Mouse (Mus musculus): ENCODE data around the gene Smyd1. TPM values are rescaled to one million over a fixed set of nuclear protein-coding genes. Genes with fewer than 3 reads are reported as not detected.

Smyd1 gene
- polyA plus RNA-seq (2012; rRNA removed): 0.42 and 1.0 TPM in 2 replicates

DNA sequence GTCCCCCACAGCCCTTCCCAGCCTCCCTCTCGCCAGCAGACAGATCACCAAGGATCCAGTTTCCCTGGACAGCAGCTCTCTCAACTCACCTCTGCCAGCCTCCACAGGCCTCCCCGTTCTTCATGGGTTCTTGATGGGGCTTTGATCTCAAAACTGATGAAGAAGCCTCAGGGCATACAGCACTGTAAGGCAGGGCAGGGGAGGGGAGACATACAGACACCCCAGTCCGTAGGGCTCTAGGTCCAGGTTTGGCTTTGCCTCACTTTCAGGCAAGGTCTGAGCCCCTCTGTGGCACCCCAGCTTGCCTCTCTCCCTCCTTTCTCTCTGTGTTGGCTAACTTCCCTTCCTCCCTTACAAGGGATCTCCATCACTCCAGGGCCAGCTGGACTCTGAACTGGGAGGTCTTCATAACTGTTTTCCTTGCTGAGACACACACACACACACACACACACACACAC lies at the start of gene Smyd1:
Smyd1 (minus strand) TSS at position 408 of the 458 bp plus-strand sequence.

DNA sequence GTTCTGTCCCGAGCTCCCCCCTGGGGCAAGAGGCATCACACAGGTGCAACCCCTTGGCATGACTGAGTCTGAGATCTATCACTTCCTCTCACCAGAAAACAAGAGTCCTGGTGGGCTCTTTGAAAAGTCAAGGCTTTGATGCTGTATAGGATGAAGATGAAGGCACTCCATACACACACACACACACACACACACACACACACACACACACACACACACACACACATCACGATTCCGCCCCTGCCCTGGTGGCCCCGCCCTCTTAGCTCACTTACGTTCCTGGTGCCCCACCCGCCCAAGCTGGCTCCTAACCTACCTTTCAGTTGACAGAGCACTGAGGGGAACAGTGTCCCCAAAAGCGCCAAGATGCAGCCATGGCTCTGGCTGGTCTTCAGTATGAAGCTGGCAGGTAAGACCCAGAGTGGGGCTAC lies 473 bp upstream of the Smyd1 start, which contains the start of gene Cd8b1:
Cd8b1 (plus strand) TSS at position 298 of the 431 bp plus-strand sequence.

DNA sequence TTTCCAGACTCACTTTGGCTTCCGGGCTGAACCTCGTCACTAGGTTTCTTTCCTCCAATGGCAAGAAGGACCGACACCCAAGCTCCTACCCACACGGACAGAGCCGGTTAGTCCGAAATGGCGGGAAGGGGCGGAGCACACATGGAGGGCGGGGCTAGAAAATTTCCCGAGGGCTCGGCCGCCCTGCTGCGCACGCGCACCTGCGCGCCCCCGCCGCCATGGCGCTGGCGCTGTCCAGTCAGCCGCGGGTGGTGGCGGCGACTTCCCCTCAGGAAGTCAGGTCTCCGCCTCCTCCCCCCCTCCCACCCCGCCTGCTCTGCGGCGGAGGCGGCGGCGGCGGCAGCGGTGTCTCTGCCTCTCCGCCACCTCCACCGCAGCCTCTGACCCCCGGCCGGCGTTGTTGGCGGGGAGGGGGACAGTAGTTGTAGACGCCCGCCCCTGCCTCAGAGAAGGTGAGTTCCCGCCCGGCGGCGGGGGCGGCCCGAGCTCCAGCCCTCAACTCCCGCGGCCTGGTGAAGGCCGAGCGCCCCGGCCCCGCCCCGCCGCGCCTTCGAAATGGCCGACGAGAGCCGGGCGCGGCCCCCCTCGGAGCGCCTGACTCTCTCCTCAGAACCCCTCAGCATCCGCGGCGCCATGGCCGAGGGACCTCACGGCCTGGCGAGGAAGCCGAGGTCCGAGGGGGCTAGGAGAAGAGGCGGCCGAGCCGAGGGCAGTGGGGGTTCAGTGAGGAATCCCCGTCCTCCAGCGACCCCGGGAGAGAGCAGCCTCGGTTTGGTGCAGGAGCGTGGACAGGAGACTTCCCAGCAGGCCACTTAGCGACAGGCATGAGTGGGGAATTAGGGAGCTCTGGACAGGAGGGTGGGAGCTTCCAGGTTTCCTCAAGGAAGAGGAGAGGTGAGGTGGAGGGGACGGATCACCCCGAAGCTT lies 50.4 kb downstream of the Smyd1 start, which contains the start of gene Krcc1:
Krcc1 (plus strand) TSS at position 289 of the 927 bp plus-strand sequence.

DNA sequence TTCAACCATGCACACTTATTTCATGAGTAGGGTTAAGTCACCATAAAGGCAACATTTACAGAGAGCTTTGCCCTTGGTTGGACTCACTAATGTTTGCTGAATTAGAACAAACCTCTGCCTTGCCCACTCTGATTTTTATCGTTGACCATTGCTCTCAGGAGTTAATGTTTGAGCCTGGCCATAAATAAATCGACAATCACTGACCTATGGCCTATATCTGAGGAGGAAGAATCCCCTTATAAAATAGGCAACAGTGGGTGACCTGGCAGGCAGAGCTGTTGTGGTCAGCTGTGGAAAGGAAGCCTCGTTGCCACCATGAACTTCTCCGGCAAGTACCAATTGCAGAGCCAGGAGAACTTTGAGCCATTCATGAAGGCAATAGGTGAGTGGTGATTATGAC lies 122.4 kb downstream of the Smyd1 start, which contains the start of gene Fabp1:
Fabp1 (plus strand) TSS at position 216 of the 400 bp plus-strand sequence.

Other genes with a start within 250 kb of the Smyd1 start
- 7.2 and 7.6 TPM in 2 replicates for gene Thnsl2, start 177.8 kb downstream of the Smyd1 start, polyA plus RNA-seq (2012; rRNA removed)
- 0.27 TPM in 1 of 2 replicates, not detected in the other for gene Fabp1, start 122.4 kb downstream of the Smyd1 start, polyA plus RNA-seq (2012; rRNA removed)
- gene Krcc1, start 50.6 kb downstream of the Smyd1 start, polyA plus RNA-seq (2012; rRNA removed): 1.4 and 2.3 TPM in 2 replicates
- gene Cd8b1, start 555 bp upstream of the Smyd1 start, polyA plus RNA-seq (2012; rRNA removed): not detected in 2 replicates
- 0.02 TPM in 1 of 2 replicates, not detected in the other for gene Cd8a, start 51.2 kb upstream of the Smyd1 start, polyA plus RNA-seq (2012; rRNA removed)
- 7.4 and 11.0 TPM in 2 replicates for gene Rmnd5a, start 118.4 kb upstream of the Smyd1 start, polyA plus RNA-seq (2012; rRNA removed)
- 9.7 and 18.5 TPM in 2 replicates for gene Rnf103, start 171.7 kb upstream of the Smyd1 start, polyA plus RNA-seq (2012; rRNA removed)
- gene Chmp3, start 221.6 kb upstream of the Smyd1 start, polyA plus RNA-seq (2012; rRNA removed): 9.8 and 11.7 TPM in 2 replicates

Measured in stomach, adult 2 months (tissue).